Mouse (Mus musculus): ENCODE data around the gene Gstm3. TPM values are rescaled to one million over a fixed set of nuclear protein-coding genes. Genes with fewer than 3 reads are reported as not detected.

Gene Gstm3
- total and polyA plus RNA-seq, 3 experiments: 0.06 TPM; not detected in 2

- TF ChIP-seq BHLHE40 (IDR thresholded peaks at IDR 0.05; ENCODE audit: borderline replicate concordance, low read depth, low read length) (no peak), ELF1 (IDR thresholded peaks at IDR 0.05; ENCODE audit: low read depth, low read length) (no peak), ZKSCAN1 (IDR thresholded peaks at IDR 0.05; ENCODE audit: low read depth, low read length) (no peak), MYB (IDR thresholded peaks at IDR 0.05; ENCODE audit: low read depth, low read length) (no peak), ZC3H11A (IDR thresholded peaks at IDR 0.05; ENCODE audit: low read depth, low read length) (no peak), RCOR1 (IDR thresholded peaks at IDR 0.05; ENCODE audit: low read depth, low read length) (no peak), POLR2AphosphoS5 (IDR thresholded peaks at IDR 0.05; ENCODE audit: borderline replicate concordance, low read depth, low read length) (no peak), CHD1 (IDR thresholded peaks at IDR 0.05; ENCODE audit: low read depth, low read length) (no peak), NRF1 (IDR thresholded peaks at IDR 0.05; ENCODE audit: insufficient read depth, low read depth, low read length, poor library complexity, severe bottlenecking) (no peak), GABPA (IDR thresholded peaks at IDR 0.05; ENCODE audit: low read depth, low read length) (no peak), TCF12 (IDR thresholded peaks at IDR 0.05; ENCODE audit: low read depth, low read length) (no peak), ZNF384 (IDR thresholded peaks at IDR 0.05; ENCODE audit: low read depth, low read length) (no peak), UBTF (IDR thresholded peaks at IDR 0.05; ENCODE audit: borderline replicate concordance, insufficient read depth, low read depth, low read length) (no peak), POLR2AphosphoS2 (IDR thresholded peaks at IDR 0.05; ENCODE audit: low read length) (no peak), E2F4 (IDR thresholded peaks at IDR 0.05; ENCODE audit: borderline replicate concordance, low read depth, low read length) (no peak), KAT2A (conservative IDR thresholded peaks at IDR 0.05; ENCODE audit: low read depth, low read length) (no peak), MAX (IDR thresholded peaks at IDR 0.05; ENCODE audit: low read length) (no peak), CTCF (IDR thresholded peaks at IDR 0.05 in 2 of 3, conservative IDR thresholded peaks at IDR 0.05 in 1 of 3; ENCODE audit: control insufficient read depth in 1 of 3, insufficient read depth in 1 of 3, low read depth in 2 of 3, low read length in 3 of 3, poor library complexity in 1 of 3, severe bottlenecking in 1 of 3) (no peak), CHD2 (IDR thresholded peaks at IDR 0.05; ENCODE audit: low read length) (no peak), MEF2A (IDR thresholded peaks at IDR 0.05; ENCODE audit: extremely low read depth, insufficient replicate concordance, low read depth, low read length, poor library complexity, severe bottlenecking) (no peak)
- H3K4me3 ChIP-seq (ENCODE audit: control insufficient read depth in 1 of 2, insufficient read depth in 1 of 2, low read depth in 2 of 2, low read length in 2 of 2): no peak overlapping the region
- H3K27me3 ChIP-seq (ENCODE audit: control insufficient read depth in 1 of 2, insufficient read depth in 2 of 2, low read length in 2 of 2): no peaks in the 10 kb centered on the region
- H3K79me2 ChIP-seq (ENCODE audit: control insufficient read depth, insufficient read depth, low read length, poor library complexity): no peaks in the 10 kb centered on the region
- H3K27ac ChIP-seq (ENCODE audit: control insufficient read depth, low read depth, low read length): no peak overlapping the region
- no peak for DNase-seq (ENCODE audit: low read depth, low spot score)
- peaks cover 0 to 18% of the 10 kb centered on the region in 2 experiments; a peak in 2 of 4 replicates for H3K4me1 ChIP-seq (ENCODE audit: control insufficient read depth in 1 of 2, insufficient read depth in 2 of 2, low read length in 2 of 2)
- peaks cover 0 to 3% of the 10 kb centered on the region in 2 experiments; a peak in 1 of 4 replicates for H3K36me3 ChIP-seq (ENCODE audit: control insufficient read depth in 1 of 2, insufficient read depth in 2 of 2, low read length in 2 of 2)
- no peaks in the 10 kb centered on the region for H3K9me3 ChIP-seq (replicated peaks; ENCODE audit: insufficient read depth, low read length)
- no peak overlapping the region for H3K9ac ChIP-seq (ENCODE audit: control insufficient read depth, low read depth, low read length, poor library complexity, severe bottlenecking)
These were observed 45.9 kb upstream of the Gstm3 start for GRCm38 (mm10) chr3:108014974-108015346.
